Mouse (Mus musculus) frontal cortex, adult (tissue): ENCODE measurements around the gene Defb13.
"Not testable (repeated sequence)": the region's sequence is repeated elsewhere in the genome, so short reads cannot be mapped to it uniquely, and the experiment has no call there.

Experiments used
- ATAC-seq: cut with Nextera tagmentation; 2 replicates; pipeline ENCODE4 v1.9.2; 2017; ENCODE audit warnings: mild to moderate bottlenecking, moderate library complexity, mixed read lengths; ENCODE audit not compliant: low TSS enrichment

The Defb13 gene

DNA sequence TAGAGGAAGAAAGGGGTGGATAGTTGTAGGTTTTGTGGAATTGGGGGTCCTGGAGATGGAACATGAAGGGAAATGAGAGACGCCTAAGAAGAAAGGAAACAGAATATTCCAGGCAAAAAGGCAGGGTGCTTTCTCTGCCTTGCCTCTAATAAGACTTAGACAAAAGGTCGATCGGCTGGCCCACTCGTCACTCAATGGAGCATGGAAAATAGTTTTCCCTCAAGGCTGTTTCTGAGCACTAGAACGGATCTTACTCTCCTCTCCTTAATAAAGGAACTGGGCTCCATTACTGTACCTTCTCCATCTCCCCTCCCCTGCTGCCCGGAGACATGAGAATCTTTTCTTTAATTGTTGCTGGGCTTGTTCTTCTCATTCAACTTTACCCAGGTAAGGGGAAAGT, at the start of gene Defb13:
TSS of gene Defb13 (plus strand) at position 301 of the 400 bp plus-strand sequence.
- no peak for ATAC-seq

DNA sequence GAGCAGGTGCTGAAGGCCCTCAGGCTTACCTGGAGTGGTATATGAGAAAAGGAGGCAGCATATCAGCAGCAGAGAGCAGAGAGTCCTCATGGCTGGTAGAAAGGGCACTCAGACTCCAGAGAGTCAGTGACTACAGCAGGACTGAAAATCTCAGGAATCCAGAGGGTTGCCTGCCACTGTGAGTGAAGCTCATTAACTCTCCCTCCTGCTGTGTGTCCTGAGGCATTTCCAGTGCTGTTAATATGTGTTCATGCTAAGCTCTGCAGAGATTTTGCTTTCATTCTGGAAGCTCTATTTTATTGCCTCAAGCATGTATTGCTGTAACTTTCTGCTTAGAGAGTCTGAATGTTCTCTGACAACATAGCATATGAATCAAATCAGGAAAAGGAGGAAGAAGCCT, 40.3 kb upstream of the Defb13 start, which contains the start of gene Defb11:
TSS of gene Defb11 (minus strand) at position 123 of the 400 bp plus-strand sequence.
- ATAC-seq, result not testable (repeated sequence)

DNA sequence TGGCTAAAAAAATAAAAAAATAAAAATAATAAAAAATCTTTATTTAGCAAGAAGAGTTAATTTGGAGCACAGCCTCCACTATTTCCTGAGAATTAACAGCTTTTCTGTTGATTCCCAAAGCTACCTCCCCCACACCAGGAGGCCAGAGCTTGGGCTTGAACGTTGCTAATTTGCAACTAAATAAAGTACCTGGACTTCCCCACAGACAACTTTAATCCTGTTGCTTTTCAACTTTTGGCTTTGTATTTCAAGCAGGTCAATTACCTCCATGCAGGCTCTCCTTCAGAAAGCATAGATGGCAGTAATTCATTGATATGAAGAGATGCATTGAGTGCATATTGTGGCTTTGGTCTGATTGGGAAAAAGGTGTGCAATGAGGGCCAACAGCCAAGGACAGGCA, 34.6 kb upstream of the Defb13 start:
- ATAC-seq, result no peak

DNA sequence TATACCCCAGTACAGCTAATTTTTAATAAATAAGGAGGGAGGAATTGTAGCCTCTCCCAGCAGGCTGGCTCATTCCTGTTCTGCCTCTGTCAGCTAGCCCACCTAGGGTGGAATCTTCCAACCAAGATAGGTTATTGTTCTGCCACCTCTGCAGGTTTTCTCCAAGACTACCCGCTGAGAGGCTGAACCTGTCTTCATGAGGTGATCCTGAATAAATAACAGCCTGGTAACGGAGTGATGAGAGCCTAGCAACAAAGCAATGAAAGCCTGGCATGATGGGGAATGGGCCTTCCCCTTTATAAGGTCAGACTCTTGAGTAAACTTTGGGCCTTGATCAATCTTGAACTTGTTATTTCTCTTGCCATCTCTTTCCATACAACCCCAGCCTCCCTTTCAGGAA, 34.0 kb upstream of the Defb13 start:
- no peak for ATAC-seq

DNA sequence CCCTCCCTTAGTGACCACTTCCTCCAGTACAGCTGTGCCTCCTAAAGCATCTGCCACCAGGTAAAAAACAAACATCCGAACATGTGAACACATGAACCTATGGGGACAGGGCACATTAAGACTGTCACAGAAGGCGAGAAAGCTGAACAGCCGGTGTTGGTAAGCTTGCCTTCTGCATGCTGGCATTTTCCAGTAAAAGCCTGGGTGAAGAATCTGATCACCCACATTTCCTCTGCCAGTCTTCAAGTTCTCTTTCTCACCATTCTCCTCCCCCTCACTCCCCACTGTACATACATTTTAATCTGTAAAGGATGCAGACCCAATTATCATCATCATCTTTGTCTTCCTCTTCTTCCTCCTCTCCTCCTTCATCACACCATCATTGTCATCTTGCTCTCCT, 30.9 kb upstream of the Defb13 start:
- ATAC-seq, result peak; percentile 57; the same call in 1 of the 2 replicates

DNA sequence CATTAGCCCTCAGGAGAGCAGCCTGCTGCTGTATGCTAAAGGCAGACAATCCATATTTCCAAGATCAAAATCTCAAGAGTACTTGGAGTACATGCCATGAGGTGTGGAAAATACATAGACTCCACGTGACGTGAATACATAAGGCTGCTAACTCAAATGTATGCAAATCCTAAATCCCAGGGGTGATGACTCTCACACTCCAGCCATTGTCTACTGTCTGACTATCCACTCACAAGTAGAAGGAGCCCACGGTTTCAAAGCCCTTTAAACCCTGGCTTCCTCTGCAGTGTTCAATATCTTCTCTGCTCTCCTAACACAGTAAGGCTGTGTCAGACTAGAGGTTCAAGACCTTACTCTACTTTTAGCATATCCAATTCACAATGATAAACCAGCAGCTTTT, 15.8 kb upstream of the Defb13 start:
- ATAC-seq, result not testable (repeated sequence)

DNA sequence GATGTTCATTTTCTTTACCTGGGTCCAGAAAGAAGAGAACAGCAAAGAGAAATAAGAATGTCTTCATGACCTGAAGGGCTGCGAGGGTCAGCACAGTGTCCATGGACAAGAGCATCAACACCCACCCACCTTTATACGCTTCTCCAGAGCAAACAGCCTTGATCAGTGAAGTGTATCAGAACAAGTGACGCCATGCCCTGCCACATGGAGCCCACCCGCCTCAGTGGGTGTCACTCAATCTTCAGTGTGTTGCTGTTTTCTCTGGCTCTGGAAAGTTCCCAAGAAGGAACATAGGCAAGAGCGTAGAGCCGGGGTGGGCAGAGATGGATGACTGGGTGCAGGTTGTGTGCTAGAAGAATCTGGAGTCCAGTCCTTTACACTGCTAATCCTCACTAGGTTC, 14.0 kb upstream of the Defb13 start, which contains the start of gene Defb15:
TSS of gene Defb15 (minus strand) at position 101 of the 400 bp plus-strand sequence.
- no peak for ATAC-seq

DNA sequence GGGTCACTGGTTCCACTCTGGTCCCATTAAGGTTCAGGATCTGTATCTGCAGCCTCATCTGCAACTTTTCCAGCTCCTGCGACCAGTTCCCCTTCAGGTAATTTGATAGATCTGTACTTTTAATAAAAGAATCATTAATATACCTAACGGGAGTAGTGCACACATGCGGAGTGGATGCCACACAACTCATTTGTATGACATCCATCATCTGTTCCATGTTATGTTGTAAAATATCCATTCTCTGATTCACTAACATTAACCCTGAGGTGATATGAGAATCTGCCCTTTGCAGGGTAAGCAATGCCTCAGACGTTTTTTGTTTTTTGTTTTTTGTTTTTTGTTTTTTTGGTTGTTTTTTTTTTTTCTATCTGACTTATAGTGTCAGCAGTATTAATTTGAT, 8.5 kb upstream of the Defb13 start, which contains the start of gene Defb35:
TSS of gene Defb35 (plus strand) at position 301 of the 400 bp plus-strand sequence.
- ATAC-seq, result not testable (repeated sequence)

DNA sequence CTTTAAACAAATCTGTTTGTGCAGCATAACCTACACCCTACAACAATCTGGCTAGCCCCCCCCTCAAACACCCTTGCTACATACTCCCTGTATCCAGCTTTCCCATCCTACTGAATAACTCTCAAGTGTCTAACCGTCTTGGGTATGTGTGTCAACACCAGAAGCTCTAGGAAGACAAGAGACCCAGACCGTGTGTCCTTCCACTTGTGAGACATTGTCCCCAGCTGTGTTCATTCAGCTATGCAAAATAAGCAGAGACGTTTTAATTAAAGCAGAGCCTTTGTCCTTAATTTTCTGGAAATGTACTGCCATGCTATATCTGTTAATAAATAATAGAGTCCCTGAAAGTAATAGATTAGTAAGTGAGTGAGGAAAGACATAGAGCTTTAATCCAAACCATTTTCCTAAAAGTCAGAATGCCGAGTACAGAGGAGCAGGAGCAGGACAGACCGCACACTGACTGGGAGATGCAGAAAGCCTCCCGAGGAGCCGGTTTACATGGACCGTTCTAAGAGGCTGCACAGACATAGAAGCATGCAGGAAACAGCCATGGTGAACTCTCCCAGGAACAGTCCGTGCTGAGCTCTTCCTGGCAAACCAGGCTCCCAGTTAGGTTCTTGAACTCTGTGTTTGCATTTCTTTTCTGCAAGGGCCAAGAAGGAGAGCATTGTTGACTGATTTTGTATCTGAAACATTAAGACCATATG, 902 bp downstream of the Defb13 start:
- ATAC-seq, result no peak

DNA sequence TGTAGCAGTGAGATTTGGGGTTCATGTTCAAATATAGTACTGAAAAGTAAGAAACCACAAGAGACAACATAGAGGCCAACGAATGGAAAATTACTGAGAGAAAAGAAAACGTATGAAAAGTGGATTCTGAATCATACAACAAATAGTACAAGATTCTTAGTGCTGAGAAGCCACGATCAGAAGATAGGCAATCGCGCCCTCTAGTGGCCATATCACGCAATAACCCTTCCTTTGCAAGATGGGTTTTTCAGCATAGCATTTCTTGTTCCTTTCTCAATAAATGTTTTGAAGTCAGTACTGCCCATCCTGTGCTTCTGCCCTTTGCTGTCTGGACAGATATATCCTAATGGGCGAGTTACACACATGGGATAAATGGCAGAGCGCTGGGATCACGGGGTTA, 8.8 kb downstream of the Defb13 start:
- ATAC-seq, result peak; percentile 65

DNA sequence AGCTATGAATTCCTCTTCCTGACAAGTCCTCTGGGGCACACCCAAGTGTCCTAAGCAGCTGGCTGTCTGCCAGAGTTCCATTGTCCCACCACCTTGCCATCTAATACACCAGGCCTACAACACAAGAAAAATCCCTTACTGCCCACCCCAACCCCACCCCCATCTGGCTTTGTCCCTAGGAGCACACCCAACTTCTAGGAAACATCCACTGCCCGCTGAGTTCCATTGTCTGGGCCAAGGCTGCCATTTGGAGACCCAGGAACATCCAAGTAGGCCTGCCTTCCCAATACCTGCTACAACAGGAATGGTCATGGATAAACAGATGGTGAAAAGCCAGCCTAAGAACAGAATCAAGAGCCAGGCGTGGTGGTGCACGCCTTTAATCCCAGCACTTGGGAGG, 9.8 kb downstream of the Defb13 start:
- no peak for ATAC-seq

DNA sequence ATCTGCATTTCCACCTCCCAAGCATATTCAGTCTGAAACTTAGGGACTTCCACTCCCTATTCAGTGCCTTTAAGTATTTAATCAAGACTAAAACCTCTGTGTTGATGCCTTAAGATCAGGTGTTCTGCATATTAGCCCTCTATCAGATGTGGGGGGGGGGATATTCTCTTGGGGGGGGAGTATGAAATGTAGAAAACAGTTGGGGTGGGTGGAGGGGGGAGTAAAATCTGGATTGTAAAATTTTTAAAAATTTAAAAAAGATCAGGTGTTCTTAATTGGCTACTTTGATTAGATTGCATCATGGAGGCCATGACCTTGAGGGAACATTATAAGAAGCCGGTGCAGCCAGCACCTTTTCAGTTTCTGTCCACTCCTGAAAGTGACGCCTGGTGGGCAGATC, 11.9 kb downstream of the Defb13 start, which contains the start of gene Fam90a1a:
TSS of gene Fam90a1a (plus strand) at position 301 of the 400 bp plus-strand sequence.
- no peak for ATAC-seq

DNA sequence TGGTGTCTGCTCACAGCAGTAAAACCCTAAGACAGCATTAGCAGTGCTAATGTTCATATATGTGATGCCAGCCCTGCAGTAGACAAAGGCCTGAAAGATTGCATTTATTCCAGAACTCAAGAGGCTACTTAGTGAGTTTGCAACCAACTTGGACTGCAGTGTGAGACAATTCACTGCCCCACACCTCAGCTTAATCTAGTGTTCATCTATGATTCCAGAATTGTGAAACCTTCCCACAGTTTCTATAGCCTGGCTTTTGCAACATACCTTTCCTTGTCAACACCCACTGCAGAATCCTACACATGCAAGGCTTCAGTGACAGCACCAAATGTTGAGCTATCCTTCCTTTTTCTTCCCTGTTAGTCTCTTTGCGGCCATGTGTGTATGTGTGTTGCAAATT, 20.1 kb downstream of the Defb13 start:
- ATAC-seq, result no peak

DNA sequence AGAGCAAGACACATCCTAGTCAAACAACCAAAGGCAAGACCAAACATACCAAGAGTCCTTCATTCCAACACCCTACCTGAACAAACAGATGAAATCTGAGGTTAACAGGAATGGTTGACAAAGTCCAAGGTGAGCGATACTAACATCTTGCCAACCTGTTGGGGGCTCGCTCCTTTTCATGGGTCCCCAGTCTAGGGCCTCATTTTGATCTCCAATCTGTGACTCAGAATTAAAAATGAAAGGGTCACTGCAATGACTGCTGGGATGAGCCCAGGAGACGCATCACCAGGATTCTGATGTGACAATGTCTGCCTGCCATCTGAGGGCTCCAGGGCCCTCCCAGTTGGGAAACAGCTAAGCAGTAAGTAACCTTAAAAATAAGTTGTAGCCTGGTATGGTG, 22.9 kb downstream of the Defb13 start, which contains the start of gene Ccdc70:
TSS of gene Ccdc70 (plus strand) at position 301 of the 400 bp plus-strand sequence.
- ATAC-seq, result no peak

DNA sequence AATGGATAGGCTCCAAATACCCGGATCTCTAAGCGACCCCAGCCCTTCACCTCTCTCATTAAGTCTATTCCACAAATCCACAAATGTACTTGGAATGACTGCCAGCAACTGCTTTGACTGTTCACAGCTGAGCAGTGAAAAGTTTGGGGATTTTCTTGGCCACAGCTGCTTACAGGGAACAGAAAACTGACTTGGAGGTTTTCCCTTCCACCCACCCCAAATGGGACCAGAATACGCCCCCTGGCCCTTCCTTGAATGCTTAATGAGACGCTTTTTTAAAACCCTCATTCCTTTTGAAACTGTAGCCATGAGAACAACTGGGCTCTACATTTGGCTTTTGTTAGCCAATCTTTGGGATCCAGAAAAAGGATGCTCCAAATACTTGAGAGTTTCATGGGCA, 31.6 kb downstream of the Defb13 start:
- ATAC-seq, result peak; percentile 66

DNA sequence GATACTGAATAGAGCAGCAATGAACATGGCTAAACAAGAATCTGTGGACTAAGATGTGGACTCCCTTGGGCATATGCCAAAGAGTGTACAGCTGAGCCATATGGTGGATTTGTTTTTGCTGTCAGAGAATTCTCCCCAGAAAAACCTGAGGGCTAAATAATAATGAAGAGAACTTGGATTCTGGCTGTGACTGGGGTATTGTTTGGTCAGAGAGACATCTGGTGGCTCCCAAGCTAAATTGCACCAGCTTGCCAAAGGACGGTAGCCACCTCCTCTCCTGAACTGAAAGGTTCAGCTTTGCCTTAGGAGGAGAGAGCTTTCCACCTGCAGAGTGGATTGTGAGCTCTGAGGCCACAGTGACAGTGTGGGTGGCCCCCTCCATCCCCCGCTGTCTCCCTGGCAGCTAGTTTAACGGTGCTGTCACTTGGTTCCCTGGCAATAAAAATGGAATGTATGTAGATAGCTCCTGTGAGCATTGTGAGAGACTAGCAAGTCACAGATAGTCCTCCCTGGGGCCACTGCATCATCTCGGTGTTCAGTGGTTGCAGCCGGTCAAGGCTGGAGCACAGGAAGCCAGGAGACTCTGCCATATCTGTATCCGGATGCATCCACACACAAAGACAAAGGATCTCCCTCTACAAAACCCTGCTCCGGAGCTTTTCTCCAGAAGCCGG, 35.2 kb downstream of the Defb13 start:
- ATAC-seq, result peak; percentile 99

DNA sequence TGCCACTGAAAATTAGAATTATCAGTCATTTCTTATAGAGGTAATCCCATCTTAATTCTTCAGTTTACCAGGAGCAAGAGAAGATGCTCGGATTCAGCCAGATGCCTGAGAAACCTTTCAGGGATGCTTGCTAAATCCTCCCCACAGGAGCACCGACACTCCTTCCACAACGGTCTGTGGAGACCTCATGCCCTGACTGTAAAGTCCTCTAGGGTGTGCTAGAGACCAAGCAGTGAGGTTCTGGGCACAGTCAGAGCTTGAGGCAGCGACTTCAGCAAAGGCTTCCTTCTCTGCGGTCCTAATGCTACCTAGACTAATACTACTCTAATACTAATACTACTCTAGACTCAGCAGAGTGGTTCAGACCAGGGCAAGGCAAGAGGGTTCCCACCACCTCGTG, 45.6 kb downstream of the Defb13 start:
- peak; percentile 99 for ATAC-seq

DNA sequence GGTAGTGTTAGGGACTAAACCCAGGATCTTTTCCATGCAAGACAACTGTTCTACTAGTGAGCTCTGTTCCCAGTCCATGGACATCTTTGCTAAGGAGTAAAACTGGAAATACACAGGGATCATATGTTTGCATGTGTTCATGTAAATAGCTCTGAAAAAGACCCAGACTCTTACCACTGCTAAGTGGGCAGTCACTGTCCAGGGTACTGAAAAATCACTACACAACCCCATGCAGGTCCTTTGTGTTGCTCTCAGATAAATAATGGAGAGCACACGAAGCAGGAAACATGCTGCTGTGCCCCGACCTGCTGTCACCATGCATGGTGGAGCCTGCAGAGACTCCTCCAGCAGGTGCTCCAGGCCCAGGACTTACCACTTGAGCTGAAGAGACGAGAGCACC, 48.6 kb downstream of the Defb13 start:
- ATAC-seq, result no peak
